Mouse (Mus musculus) adrenal gland, adult 8-10 months (tissue): ENCODE measurements around the gene Sim2. TPM values are rescaled to one million over a fixed set of nuclear protein-coding genes. Genes with fewer than 3 reads are reported as not detected.

Experiments used
- DNase-seq: peaks from one replicate; pipeline ENCODE4 v3.0.0; 2022
- total RNA-seq, 4 experiments: library from RNA; stranded (reverse); gene quantifications; 2 replicates each; pipeline ENCODE4 v1.2.4; 2022

Sim2 gene
- total RNA-seq, 4 experiments from 2014 or later = not detected

GRCm38 (mm10) chr16:94097724-94098455 lies 13.2 kb downstream of the Sim2 start:
- DNase-seq = no peak

GRCm38 (mm10) chr16:94113160-94113559 lies 28.4 kb downstream of the Sim2 start:
- no peak for DNase-seq

- no peak for DNase-seq
These were observed 30.0 kb downstream of the Sim2 start for GRCm38 (mm10) chr16:94114693-94115092.

GRCm38 (mm10) chr16:94117333-94117732 lies 32.6 kb downstream of the Sim2 start:
- DNase-seq = no peak

- no peak for DNase-seq
These were observed 33.7 kb downstream of the Sim2 start for GRCm38 (mm10) chr16:94118394-94118793.

GRCm38 (mm10) chr16:94122347-94122746 lies 37.6 kb downstream of the Sim2 start:
- no peak for DNase-seq

GRCm38 (mm10) chr16:94123247-94123646 lies 38.5 kb downstream of the Sim2 start:
- peak; percentile 20 for DNase-seq

GRCm38 (mm10) chr16:94125172-94125981 lies 40.6 kb downstream of the Sim2 start:
- DNase-seq = no peak

GRCm38 (mm10) chr16:94126200-94126599 lies 41.5 kb downstream of the Sim2 start:
- DNase-seq = no peak

- DNase-seq = no peak
These were observed 43.6 kb downstream of the Sim2 start for GRCm38 (mm10) chr16:94128236-94128835.

GRCm38 (mm10) chr16:94134218-94134617 lies 49.5 kb downstream of the Sim2 start:
- no peak for DNase-seq

GRCm38 (mm10) chr16:94140746-94141145 lies 56.0 kb downstream of the Sim2 start:
- DNase-seq = no peak

- no peak for DNase-seq
These were observed 58.6 kb downstream of the Sim2 start for GRCm38 (mm10) chr16:94143325-94143724.

GRCm38 (mm10) chr16:94148139-94148538 lies 63.4 kb downstream of the Sim2 start:
- no peak for DNase-seq

- no peak for DNase-seq
These were observed 65.7 kb downstream of the Sim2 start for GRCm38 (mm10) chr16:94150125-94151103.

- DNase-seq = no peak
These were observed 70.4 kb downstream of the Sim2 start for GRCm38 (mm10) chr16:94155041-94155653.

- no peak for DNase-seq
These were observed 73.1 kb downstream of the Sim2 start for GRCm38 (mm10) chr16:94157819-94158218.

- DNase-seq = no peak
These were observed 77.3 kb downstream of the Sim2 start for GRCm38 (mm10) chr16:94162000-94162399.

GRCm38 (mm10) chr16:94163051-94163450 lies 78.3 kb downstream of the Sim2 start:
- peak; percentile 63 for DNase-seq

GRCm38 (mm10) chr16:94164236-94164635 lies 79.5 kb downstream of the Sim2 start:
- DNase-seq = no peak

- no peak for DNase-seq
These were observed 80.2 kb downstream of the Sim2 start for GRCm38 (mm10) chr16:94164978-94165377.
